Mouse (Mus musculus): ENCODE data around the gene S1pr3. TPM values are rescaled to one million over a fixed set of nuclear protein-coding genes. Genes with fewer than 3 reads are reported as not detected.

S1pr3 gene
- polyA plus RNA-seq, 1 experiment = 6.3 TPM

DNA sequence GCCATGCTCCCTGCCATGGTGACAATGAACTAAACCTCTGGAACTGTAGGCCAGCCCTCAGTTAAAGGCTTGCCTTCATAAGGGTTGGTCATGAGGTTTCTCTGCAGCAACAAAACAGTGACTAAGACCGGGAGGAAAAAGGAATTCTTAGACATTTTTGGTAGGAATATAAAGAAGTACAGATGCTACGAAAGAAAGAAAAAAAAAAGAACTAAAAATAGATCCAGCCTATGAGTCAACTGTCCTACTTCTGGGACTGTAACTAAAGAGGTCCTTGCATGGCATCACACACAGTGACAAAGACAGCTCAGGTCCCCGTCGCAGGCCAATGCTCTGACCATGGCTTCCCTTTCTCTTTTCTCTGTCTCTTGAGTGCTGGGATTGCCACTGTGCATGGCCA lies 3.9 kb upstream of the S1pr3 start:
- DNase-seq (ENCODE audit: extremely low spot score in 1 of 2, low spot score in 1 of 2) = peak in 1 of 2 experiments; percentile 54

DNA sequence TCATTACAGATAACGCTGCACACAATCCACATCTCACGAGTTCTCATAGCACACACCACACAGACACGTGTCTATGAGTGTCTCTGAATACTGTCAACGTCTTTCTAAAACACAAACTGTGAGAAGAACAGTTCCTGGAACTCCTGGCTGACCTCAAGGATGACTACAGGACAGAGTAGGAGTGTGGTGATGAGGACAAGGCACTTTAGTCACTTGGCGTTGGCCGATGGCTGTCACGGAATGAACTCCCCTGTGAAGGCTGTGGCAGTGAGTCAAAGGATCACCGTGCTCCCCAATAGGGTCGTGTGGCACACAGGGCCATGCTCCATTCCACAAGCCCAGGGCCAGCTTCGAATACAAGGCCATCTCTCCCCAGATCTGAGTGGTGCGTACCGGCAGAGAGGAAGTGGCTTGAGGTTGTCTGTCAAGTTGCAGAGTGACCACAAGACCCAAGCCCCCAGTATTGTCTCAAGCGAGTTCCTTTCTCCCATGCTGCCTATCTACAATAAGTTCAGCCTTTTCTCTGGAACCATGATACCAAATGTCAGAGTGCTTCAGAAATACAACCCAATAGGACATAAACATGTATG lies 2.6 kb upstream of the S1pr3 start:
- DNase-seq (ENCODE audit: extremely low spot score in 1 of 2, low spot score in 1 of 2) = no peak

- DNase-seq (ENCODE audit: extremely low spot score in 1 of 2, low spot score in 1 of 2) = no peak
Measured at GRCm38 (mm10) chr13:51407541-51408217, 760 bp upstream of the S1pr3 start.

- DNase-seq (ENCODE audit: extremely low spot score in 1 of 2, low spot score in 1 of 2) = no peak
Measured at GRCm38 (mm10) chr13:51409936-51410481, 1.6 kb downstream of the S1pr3 start.

DNA sequence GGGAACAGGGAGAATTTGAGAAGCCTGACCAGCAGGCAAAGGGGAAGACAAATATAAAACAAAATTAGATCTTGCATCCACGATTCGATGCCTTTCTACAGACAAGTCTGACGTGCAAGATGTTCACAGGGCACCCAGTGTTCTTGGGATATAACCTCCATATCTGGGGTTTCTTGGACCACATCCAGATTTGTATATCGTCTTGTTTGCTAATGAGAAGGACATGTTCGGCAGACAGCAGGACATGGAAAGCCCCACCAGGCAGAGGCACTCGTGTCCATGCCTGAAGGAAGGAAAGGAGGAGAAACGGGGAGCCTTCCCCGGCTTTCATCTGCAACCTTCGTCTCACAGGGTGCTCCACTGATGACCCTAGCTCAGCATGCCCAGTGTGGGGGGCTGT lies 2.8 kb downstream of the S1pr3 start:
- DNase-seq (ENCODE audit: extremely low spot score in 1 of 2, low spot score in 1 of 2) = no peak

DNA sequence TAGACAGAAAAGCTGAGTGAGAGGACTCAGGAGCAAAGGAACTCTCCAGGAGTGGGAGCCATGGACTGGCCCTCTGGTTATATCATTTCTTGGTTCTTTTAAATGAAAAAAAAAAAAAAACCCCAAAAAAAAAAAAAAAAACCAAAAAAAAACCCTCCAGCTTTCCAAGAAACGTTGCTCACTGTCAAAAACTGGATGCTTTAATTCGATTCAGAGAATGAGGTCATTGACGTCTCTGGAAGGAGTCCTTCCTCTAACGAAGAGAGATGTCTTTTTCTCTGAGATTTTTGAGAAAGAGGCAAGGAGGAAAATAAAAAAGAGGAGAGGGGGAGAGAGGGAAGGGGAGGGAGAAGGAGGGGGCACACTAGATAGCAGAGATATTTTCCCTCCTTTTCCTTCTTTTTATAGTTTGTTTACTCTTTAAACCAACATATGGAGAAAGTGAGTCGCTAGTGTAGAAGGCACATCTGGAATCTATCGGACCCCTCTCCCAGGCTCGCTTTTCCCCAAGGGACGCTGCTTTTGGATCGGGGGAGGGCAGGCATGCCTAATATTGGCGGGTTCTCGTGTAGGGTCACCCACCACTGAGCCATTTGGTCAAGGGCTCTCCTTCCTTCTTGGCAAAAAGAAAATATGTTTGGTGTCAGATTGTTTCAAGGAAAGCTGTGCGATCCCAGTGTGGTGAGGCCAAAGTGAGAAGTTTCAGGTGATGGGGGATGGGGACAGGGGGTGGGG lies 3.4 kb downstream of the S1pr3 start:
- DNase-seq (ENCODE audit: extremely low spot score in 1 of 2, low spot score in 1 of 2) = no peak

DNA sequence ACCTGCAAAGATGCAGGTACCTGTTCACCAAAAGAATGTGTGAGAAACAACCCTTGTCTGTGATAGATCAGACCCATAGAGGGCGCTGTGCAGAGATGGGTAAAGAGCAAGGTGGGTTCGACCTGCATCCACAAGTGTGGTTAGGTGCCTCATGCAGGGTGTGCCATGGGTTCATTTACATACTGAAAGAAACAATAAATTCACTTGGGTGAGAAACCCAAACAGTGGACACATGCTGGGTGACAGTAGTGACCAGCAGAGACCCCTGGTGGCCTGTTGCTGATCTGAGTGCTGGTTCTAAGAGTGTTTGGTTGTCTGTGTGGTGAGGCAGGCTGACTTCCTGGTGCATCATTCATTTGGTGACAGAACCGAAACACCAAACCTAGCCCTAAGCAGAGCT lies 5.0 kb downstream of the S1pr3 start:
- DNase-seq (ENCODE audit: extremely low spot score in 1 of 2, low spot score in 1 of 2) = no peak

GRCm38 (mm10) chr13:51416727-51417126 lies 8.3 kb downstream of the S1pr3 start:
- no peak for DNase-seq (ENCODE audit: extremely low spot score in 1 of 2, low spot score in 1 of 2)

- DNase-seq (ENCODE audit: extremely low spot score in 1 of 2, low spot score in 1 of 2) = no peak
Measured at GRCm38 (mm10) chr13:51417796-51418195, 9.4 kb downstream of the S1pr3 start.

- DNase-seq (ENCODE audit: extremely low spot score in 1 of 2, low spot score in 1 of 2) = peak; percentile 89 to 99
Measured at GRCm38 (mm10) chr13:51418268-51418941, 10.0 kb downstream of the S1pr3 start.

GRCm38 (mm10) chr13:51418942-51419451 lies 10.6 kb downstream of the S1pr3 start:
- no peak for DNase-seq (ENCODE audit: extremely low spot score in 1 of 2, low spot score in 1 of 2)

- DNase-seq (ENCODE audit: extremely low spot score in 1 of 2, low spot score in 1 of 2) = no peak
Measured at GRCm38 (mm10) chr13:51419501-51419900, 11.1 kb downstream of the S1pr3 start.

DNA sequence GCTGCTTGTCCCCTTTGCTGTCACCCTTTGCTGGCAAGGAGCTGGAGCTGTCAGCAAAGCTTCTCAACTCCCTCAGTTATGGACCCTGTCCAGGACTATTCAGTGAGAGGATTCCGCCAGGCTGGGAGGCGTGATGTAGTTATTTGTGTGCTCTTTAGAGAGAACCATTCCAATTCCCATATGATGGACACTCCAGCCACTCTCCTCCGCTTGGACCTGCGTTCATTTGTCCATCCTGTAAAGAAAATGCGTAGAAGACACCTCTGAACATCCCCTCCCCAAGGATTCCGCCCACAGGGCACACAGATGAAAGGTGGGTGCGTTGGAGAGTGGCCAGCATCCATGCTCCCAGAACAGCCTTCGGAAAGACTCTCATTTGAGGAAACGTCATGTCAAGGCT lies 12.4 kb downstream of the S1pr3 start:
- peak in 1 of 2 experiments; percentile 68 for DNase-seq (ENCODE audit: extremely low spot score in 1 of 2, low spot score in 1 of 2)

- no peak for DNase-seq (ENCODE audit: extremely low spot score in 1 of 2, low spot score in 1 of 2)
Measured at GRCm38 (mm10) chr13:51423647-51424046, 15.2 kb downstream of the S1pr3 start.

DNA sequence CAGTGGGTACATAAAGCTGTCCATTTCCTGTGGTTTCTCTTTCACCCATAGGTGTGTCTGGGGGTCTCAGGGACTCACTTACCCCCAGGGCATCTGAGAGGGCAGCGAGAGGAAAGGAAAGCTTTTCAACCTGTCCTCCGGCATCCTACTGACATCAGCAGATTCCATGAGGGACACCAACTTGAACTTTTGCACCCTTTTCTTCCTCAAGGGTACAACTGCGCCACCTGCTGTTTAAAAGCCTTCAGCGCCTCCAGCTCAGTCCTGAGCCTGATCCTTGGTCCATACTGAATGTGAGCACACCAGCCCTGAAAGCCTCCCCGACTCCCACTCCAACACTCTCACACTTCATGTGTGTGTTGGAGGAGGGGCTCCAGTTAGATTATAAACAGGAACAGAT lies 16.2 kb downstream of the S1pr3 start:
- peak in 1 of 2 experiments; percentile 78 for DNase-seq (ENCODE audit: extremely low spot score in 1 of 2, low spot score in 1 of 2)

DNA sequence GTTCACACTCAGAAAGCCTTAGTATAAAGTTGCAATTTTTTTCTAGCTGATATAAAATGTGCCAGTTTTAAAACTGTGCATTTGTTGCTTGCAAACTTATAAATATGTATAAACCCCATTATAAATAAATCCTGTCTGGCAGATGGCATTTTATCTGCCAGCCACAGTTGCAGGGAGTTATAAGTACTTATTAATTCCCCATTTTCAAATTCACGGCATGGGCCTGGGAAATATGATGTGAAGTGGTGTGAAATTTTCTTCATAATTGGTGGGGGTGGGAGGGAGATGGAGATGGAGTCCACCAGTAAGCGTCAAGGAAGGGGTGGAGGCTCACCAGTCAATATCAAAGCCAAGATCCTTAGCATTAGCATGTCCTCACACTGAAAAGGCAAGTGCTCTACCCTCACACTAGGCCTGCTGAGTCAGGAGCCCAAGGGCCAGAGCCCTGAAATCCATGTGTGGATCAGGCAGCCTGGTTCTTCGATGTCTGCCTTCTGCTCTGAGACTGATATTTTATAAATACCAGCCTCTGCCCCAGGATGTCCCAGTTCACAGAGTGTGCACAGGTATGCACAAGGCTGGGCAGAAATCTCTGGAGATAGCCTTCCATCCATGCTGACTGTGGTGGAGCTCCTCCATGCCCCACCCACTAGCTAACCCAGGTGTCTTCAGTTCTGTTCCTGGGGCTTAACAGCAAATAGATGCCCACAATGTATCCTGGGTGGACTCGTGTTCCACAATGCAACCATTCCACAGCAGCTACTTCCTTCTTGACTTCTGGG lies 17.4 kb downstream of the S1pr3 start:
- no peak for DNase-seq (ENCODE audit: extremely low spot score in 1 of 2, low spot score in 1 of 2)

GRCm38 (mm10) chr13:51433371-51433770 lies 24.9 kb downstream of the S1pr3 start:
- no peak for DNase-seq (ENCODE audit: extremely low spot score in 1 of 2, low spot score in 1 of 2)

- DNase-seq (ENCODE audit: extremely low spot score in 1 of 2, low spot score in 1 of 2) = no peak
Measured at GRCm38 (mm10) chr13:51434460-51434859, 26.0 kb downstream of the S1pr3 start.

DNA sequence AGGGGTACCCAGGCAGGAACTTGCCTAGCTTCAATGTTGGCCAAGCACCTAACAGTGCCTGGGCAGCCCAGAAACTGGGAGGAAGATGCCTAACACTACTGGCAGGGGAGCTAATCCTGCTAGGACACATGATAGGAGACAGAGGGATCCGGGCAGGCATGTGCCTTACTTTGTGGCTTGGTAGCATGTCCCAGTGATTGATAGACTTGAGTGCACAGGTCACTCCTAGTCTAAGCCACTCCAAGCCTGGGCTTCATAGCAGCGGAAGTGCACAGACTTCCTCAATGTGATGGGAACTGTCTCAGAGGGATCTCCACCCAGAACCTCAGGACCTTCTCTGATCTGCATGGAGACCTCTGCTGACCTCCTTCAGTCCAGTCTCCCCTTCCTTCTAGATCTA lies 26.7 kb downstream of the S1pr3 start:
- no peak for DNase-seq (ENCODE audit: extremely low spot score in 1 of 2, low spot score in 1 of 2)
